Mouse (Mus musculus) thymus, postnatal 0 days (tissue): ENCODE results near the gene Nr1i3. TPM values are rescaled to one million over a fixed set of nuclear protein-coding genes. Genes with fewer than 3 reads are reported as not detected.
A peak's percentile ranks its signal among the peaks of the same experiment; 100 is the strongest.

ENCODE experiments used
- DNase-seq: peaks from one replicate; pipeline ENCODE4 v3.0.0-alpha.2; 2015; ENCODE audit warnings: low spot score
- polyA plus RNA-seq: library from polyadenylated mRNA; unstranded; fragments of >200 nt; fragmentation: Nextera tagmentation; extraction: Ambion mirVana; gene quantifications from 2 replicates; pipeline ENCODE4 v1.2.1, GENCODE M21; 2015

Gene Nr1i3
- 0.14 and 0.17 TPM in 2 replicates for polyA plus RNA-seq

- DNase-seq = no peak
Observed at GRCm38 (mm10) chr1:171213801-171214496, at the start of gene Nr1i3. Gene Nr1i3, plus strand, starts transcription at chr1:171213970.

GRCm38 (mm10) chr1:171164258-171164657 lies 49.5 kb upstream of the Nr1i3 start:
- peak; percentile 18 for DNase-seq

GRCm38 (mm10) chr1:171165629-171166345 lies 48.0 kb upstream of the Nr1i3 start:
- no peak for DNase-seq

- no peak for DNase-seq
Observed at GRCm38 (mm10) chr1:171168906-171169305, 44.9 kb upstream of the Nr1i3 start.

GRCm38 (mm10) chr1:171169913-171170312 lies 43.9 kb upstream of the Nr1i3 start:
- no peak for DNase-seq

GRCm38 (mm10) chr1:171171138-171171537 lies 42.6 kb upstream of the Nr1i3 start:
- DNase-seq = no peak

GRCm38 (mm10) chr1:171172779-171173178 lies 41.0 kb upstream of the Nr1i3 start:
- DNase-seq = no peak

- DNase-seq = no peak
Observed at GRCm38 (mm10) chr1:171179487-171180171, 34.1 kb upstream of the Nr1i3 start.

GRCm38 (mm10) chr1:171183025-171183424 lies 30.7 kb upstream of the Nr1i3 start:
- no peak for DNase-seq

GRCm38 (mm10) chr1:171183620-171184019 lies 30.1 kb upstream of the Nr1i3 start:
- no peak for DNase-seq

GRCm38 (mm10) chr1:171184314-171184713 lies 29.5 kb upstream of the Nr1i3 start:
- peak; percentile 25 for DNase-seq

- no peak for DNase-seq
Observed at GRCm38 (mm10) chr1:171185655-171186054, 28.1 kb upstream of the Nr1i3 start.

- DNase-seq = no peak
Observed at GRCm38 (mm10) chr1:171187851-171188700, 25.7 kb upstream of the Nr1i3 start.

- DNase-seq = no peak
Observed at GRCm38 (mm10) chr1:171189046-171189445, 24.7 kb upstream of the Nr1i3 start.

- no peak for DNase-seq
Observed at GRCm38 (mm10) chr1:171189476-171190114, 24.2 kb upstream of the Nr1i3 start.

GRCm38 (mm10) chr1:171190832-171191231 lies 22.9 kb upstream of the Nr1i3 start:
- no peak for DNase-seq

GRCm38 (mm10) chr1:171192283-171192682 lies 21.5 kb upstream of the Nr1i3 start:
- DNase-seq = no peak

- no peak for DNase-seq
Observed at GRCm38 (mm10) chr1:171193093-171193840, 20.5 kb upstream of the Nr1i3 start.

- DNase-seq = no peak
Observed at GRCm38 (mm10) chr1:171193911-171194830, 19.6 kb upstream of the Nr1i3 start.
